Comparison of ENCODE assay signal across 21 mouse cellular contexts in the genomic region with DNA sequence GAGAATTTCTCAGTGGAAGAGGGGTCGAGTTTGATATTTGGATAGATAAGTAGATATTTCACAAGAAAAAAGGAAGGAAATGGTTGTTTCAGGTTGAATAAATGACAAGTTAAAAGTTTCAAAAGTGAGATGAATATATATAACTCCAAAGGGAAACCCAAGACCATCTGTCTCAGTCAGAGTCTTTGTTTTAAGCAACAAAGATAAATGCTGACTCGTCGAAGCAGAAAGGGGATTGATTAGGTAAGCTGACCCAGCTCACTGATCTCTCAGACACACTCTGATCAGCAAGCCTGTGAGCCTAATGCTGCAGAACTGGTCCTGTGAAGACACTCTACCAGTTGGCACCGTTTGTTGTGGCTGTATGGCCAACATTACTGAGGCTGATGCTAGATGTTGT.
"Had no signal": no experiment of that assay in that cellular context is flagged by ENCODE, and none has a peak within 500 bp of the region (broad histone marks: within the 10 kb centered on the region; RNA-seq: fewer than 3 reads in every experiment).

No protein-coding gene starts in this region.

- ATAC-seq: hindbrain, postnatal 0 days; intestine, embryonic 16.5 days; liver, embryonic 12.5 days had no signal

- H3K27me3 ChIP-seq: heart, embryonic 12.5 days; hindbrain, embryonic 13.5 days; hindbrain, embryonic 15.5 days; limb, embryonic 13.5 days; limb, embryonic 15.5 days; liver, embryonic 12.5 days had no signal

- DNase-seq: gastrocnemius, postnatal 14 days; gastrocnemius, postnatal 36 days; heart, adult 18-20 months; heart, postnatal 10 days; kidney, adult 11 months; kidney, adult 2 months; kidney, adult 9 months; kidney, postnatal 10 days; kidney, postnatal 25 days; kidney, postnatal 4 days had no signal

- H3K4me1 ChIP-seq: heart, embryonic 10.5 days; heart, embryonic 12.5 days; hindbrain, embryonic 13.5 days; hindbrain, embryonic 15.5 days; limb, embryonic 13.5 days; limb, embryonic 15.5 days; liver, embryonic 12.5 days had no signal

- H3K27ac ChIP-seq: heart, embryonic 10.5 days; hindbrain, embryonic 13.5 days; hindbrain, embryonic 15.5 days; hindbrain, postnatal 0 days; layer of hippocampus, adult 2 months; limb, embryonic 13.5 days; limb, embryonic 15.5 days; liver, embryonic 12.5 days; liver, embryonic 14.5 days had no signal

- H3K9ac ChIP-seq: heart, embryonic 12.5 days; hindbrain, embryonic 13.5 days; hindbrain, embryonic 15.5 days; limb, embryonic 13.5 days; limb, embryonic 15.5 days; liver, embryonic 12.5 days; liver, embryonic 14.5 days had no signal

- H3K36me3 ChIP-seq: heart, embryonic 10.5 days; heart, embryonic 12.5 days; hindbrain, embryonic 13.5 days; hindbrain, embryonic 15.5 days; limb, embryonic 13.5 days; limb, embryonic 15.5 days; liver, embryonic 12.5 days had no signal

- H3K9me3 ChIP-seq: heart, embryonic 10.5 days; heart, embryonic 12.5 days; hindbrain, embryonic 13.5 days; hindbrain, embryonic 15.5 days; limb, embryonic 13.5 days; limb, embryonic 15.5 days; liver, embryonic 12.5 days had no signal

- H3K4me3 ChIP-seq: heart, embryonic 10.5 days; heart, embryonic 12.5 days; hindbrain, embryonic 13.5 days; hindbrain, embryonic 15.5 days; layer of hippocampus, adult 2 months; limb, embryonic 13.5 days; limb, embryonic 15.5 days; liver, embryonic 12.5 days had no signal

- H3K4me2 ChIP-seq: heart, embryonic 12.5 days; hindbrain, embryonic 13.5 days; hindbrain, embryonic 15.5 days; limb, embryonic 13.5 days; limb, embryonic 15.5 days; liver, embryonic 12.5 days had no signal
